Mouse (Mus musculus) bone marrow macrophage, adult 2 months (primary cell): ENCODE results near the gene Bet1l.

Experiments
- CTCF ChIP-seq: IDR thresholded peaks from 2 replicates; pipeline ENCODE4 v1.5.1; 2012; ENCODE audit warnings: low read depth, mild to moderate bottlenecking, low read length, moderate library complexity
- POLR2A ChIP-seq: IDR thresholded peaks from 2 replicates; pipeline ENCODE4 v1.6.1; 2012; ENCODE audit warnings: mild to moderate bottlenecking, low read depth, low read length, borderline replicate concordance

GRCm38 (mm10) chr7:140821653-140822329 lies 35.6 kb downstream of the Bet1l start, which contains the start of gene Zfp941:
- TF ChIP-seq CTCF (no peak), POLR2A (no peak)
